Mouse (Mus musculus): ENCODE data around the gene Tram1l1.
"Not testable (repeated sequence)": the region's sequence is repeated elsewhere in the genome, so short reads cannot be mapped to it uniquely, and the experiment has no call there.

Gene Tram1l1

DNA sequence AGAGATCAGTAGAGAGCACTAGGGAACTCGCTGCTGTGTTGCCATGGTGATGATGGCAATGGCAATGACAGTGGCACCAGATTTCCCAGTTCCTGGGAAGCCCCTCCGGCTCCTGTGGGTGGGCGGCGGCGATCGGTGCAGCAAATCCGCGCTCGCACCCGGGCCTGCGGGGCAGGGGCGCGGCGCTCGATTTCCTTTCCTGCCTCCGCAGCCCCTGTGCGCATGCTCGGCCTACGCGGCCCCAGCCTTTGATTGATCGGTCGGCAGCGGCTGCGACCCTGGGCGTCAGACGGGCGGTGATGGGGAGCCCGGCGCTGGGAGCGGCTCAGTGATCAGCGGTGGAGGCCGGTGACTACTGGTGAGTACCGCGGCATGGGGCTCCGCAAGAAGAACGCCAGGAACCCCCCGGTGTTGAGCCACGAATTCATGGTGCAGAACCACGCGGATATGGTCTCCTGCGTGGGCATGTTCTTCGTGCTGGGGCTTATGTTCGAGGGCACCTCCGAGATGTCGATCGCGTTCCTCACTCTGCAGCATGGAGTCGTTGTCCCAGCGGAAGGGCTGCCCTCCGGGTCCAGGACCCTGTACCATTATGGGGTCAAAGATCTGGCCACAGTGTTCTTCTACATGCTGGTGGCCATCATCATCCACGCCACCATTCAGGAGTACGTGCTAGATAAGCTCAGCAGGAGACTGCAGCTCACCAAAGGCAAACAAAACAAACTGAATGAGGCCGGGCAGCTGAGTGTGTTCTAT lies at the start of gene Tram1l1:
Gene Tram1l1 (plus strand): TSS at position 35 of the 756 bp plus-strand sequence.
- DNase-seq (ENCODE audit: low spot score in 2 of 2): peak in 1 of 2 experiments; percentile 58

- no peak for DNase-seq (ENCODE audit: low spot score in 2 of 2)
Observed at GRCm38 (mm10) chr3:124271229-124271628, 49.4 kb upstream of the Tram1l1 start.

- DNase-seq (ENCODE audit: low spot score in 2 of 2): no peak
Observed at GRCm38 (mm10) chr3:124271668-124272067, 49.0 kb upstream of the Tram1l1 start.

DNA sequence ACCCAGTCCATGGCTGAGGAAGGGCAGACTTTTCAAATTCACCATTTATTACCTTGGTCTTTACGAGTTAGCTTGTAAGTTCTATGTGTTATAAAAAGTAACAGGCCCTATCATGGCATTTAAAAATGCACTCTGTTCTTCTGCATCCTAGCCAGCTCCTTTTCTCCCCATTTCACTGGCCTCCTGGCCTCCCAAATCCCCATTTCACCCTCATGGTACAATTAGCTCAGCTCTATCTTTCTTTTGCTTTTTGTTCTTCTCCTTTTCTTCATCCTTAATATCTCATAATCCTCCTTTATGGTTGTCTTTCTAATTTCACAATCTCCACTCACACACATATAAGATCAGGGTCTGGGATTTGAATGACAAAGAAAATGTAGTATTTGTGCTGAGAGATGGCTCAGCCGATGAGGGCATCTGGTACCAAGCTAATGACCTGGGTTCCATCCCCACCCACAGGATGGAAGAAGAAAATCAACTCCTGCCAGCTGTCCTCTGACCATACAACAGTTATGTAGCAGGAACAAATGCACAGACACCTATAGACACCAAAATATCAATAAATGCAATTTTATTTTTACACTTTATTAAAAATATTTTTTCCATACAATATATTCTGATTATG lies 48.1 kb upstream of the Tram1l1 start:
- no peak for DNase-seq (ENCODE audit: low spot score in 2 of 2)

DNA sequence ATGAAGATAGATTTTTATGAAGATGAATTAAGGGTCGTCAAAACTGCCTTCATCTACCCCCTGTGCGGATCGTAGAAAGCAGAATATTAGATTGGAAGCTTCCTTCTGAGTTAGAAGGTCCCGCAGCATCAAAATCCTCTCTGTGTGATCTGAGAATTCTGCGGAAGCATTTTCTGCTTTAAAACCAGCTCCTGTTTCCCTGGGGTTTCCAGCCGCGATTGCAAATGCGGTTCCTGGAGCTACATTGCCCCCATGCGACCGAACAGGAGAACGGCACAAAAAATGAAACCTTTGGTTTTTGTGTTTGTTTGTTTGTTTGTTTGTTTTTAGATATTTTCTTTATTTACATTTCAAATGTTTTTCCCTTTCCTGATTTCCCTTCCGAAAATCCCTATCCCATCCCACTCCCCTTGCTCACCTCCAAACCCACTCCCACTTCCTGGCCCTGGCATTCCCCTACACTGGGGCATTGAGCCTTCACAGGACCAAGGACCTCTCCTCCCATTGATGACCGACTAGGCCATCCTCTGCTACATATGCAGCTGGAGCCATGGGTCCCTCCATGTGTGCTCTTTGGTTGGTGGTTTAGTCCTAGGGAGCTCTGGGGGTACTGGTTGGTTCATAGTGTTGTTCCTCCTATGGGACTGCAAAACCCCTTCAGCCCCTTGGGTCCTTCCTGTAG lies 45.6 kb upstream of the Tram1l1 start:
- not testable (repeated sequence) for DNase-seq (ENCODE audit: low spot score in 2 of 2)

GRCm38 (mm10) chr3:124288936-124289335 lies 31.7 kb upstream of the Tram1l1 start:
- not testable (repeated sequence) for DNase-seq (ENCODE audit: low spot score in 2 of 2)

- no peak for DNase-seq (ENCODE audit: low spot score in 2 of 2)
Observed at GRCm38 (mm10) chr3:124319254-124319653, 1.4 kb upstream of the Tram1l1 start.

DNA sequence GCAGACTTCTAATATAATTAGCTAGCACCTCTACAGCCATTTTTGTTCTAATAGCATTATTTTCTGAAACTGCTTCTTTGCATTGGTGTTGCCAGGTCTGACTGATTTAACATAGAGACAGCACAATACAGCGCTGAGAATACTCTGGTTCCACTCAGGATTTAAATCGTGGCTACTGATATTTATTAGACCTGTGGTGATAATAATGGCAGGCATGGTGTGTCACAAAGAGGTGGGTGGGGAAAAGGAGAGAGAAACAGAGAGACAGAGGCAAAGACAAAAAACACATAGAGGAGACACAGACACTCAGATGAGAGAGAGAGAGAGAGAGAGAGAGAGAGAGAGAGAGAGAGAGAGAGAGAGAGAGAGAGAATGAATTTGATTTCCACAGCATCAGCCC lies 257 bp upstream of the Tram1l1 start:
- DNase-seq (ENCODE audit: low spot score in 2 of 2): no peak

DNA sequence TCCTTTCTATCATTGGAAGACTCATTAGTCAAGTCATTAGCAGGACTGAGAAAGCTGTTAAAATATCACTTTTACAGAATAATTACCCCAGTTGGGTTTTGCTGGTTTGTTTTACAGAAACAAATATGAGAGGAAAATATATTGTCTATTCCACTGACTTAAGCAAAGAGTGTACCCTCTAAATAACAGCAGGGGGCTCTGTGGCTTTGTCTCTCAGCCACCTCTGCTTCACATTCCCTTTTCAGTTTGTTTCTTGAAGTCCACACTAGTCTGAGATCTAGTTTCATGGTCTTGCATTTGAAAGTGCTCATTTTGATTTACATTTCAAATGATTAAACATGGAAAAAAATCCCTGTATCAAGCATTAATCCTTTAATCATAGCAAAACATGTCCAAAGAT lies 25.8 kb downstream of the Tram1l1 start:
- no peak for DNase-seq (ENCODE audit: low spot score in 2 of 2)

GRCm38 (mm10) chr3:124357533-124357932 lies 36.9 kb downstream of the Tram1l1 start:
- DNase-seq (ENCODE audit: low spot score in 2 of 2): no peak

- no peak for DNase-seq (ENCODE audit: low spot score in 2 of 2)
Observed at GRCm38 (mm10) chr3:124372031-124372430, 51.4 kb downstream of the Tram1l1 start.
